Mouse (Mus musculus): Measurements from ENCODE around the gene Acd.

The Acd gene

DNA sequence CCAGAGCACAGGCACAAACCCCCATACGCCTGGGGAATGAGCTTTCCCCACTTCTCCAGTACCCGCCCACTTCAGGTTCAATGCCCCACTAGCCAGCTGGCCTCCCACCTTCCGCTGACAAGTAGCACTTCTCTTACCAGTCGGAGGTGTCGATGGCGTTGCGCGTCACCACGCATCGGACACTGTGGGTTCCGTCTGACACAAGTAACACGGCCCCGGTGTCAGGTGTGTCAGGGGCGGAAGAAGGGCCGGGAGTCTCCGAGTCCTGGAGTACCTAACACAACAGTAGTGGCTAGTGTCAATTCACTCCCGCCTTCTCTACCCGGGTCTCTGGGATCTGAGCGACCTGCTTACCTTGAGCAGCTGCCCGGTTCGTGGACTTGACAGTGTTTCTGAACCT lies 336 bp downstream of the Acd start:
- peak in 1 of 2 experiments; percentile 64 for DNase-seq

DNA sequence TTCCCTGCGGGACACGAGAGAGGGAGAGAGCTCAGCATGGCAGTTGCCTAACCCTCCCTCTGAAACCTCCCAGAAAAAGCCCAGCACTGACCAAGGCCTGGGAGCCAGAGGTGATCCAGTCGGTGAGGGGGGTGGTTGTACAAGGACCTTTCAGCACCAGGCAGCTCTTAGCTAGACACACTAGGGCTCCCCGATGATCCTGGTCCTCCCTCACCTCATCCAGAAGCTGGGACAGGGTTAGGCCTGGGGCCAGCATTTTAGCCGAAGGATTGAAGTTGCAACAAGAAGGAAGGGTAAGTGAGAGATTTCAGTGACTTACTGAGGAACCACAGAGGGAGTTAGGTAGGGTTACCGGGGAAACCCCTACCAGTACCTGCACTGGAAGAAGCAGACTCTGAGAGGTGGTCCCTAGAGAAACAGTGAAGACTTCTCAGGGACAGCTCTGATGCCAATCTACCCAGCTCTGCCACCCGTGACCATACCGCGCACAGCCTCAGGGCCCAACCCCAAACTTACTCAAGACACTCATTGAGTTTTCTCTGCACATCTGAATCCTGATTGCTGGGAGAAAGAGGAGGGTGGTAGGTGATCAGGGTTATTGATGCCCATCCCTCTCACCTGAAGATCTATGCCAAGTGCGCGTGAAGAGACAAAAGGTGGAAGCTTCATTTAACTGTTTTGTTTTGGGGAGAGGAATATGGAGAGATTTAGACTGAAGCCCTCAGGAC lies 1.2 kb downstream of the Acd start:
- no peak for DNase-seq

DNA sequence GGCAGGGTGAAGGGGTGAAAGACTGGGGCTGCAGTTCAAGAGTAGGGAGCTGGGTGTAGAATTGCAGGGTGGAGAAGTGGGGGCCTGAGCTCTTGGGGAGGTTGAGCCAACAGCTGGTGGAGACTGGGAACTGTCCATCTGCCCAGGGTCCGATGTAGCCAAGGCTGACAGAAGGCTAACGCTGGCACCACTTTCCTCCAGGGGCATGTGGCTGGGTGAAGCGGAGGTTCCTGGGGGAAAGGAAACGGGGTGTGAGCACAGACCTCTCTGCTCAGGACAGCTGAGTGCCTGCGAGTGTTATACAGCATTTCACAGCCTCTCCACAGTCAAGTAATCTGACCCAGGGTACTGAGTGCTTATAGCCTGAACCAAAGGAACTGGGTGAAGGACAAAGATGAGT lies 2.2 kb downstream of the Acd start:
- DNase-seq, result no peak

DNA sequence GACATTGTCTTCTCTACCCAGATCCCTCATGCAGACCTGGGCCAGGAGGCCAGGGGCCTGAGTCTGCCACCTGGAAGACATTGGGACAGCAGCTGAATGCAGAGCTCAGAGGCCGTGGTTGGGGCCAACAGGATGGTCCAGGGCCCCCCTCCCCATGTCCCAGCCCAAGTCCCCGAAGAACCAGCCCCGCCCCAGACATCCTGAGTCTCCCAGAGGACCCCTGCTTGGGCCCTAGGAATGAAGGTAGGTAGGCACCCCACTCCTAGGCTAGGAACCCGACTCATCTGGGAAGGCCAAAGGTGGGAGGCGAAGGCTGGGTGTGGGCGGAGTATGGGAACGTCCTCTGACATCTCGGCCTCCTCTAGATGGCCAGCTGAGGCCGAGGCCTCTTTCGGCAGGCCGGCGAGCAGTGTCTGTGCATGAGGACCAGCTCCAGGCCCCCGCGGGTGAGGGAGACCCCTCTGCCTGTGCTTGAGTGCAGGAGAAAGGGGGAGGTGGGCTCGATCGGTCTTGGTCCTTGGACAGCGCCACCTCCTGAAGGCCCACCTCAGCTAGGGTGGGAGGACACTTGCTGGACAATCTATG lies 3.6 kb downstream of the Acd start:
- no peak for DNase-seq

DNA sequence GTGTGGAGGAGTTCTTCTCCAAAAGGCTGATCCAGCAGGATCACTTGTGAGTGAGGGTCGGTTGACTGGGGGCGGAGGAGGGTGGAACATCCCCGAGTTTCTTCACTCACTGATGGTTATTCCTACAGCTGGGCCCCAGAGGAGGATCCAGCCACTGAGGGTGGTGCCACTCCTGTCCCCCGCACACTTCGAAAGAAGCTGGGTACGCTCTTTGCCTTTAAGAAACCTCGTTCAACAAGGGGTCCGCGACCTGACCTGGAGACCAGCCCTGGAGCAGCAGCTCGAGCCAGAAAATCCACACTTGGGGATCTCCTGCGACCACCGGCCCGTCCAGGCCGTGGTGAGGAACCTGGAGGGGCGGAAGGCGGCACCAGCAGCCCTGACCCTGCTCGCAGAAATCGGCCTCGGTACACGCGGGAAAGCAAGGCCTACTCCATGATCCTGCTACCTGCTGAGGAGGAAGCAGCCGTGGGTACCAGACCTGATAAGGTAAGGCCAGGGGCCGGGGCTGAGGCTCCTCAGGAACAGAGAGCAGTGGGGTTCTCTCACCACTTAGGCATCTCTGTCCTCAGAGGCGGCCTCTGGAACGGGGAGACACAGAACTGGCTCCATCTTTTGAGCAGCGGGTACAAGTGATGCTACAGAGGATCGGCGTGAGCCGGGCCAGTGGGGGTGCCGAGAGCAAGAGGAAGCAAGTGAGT lies 5.7 kb downstream of the Acd start:
- no peak for DNase-seq

DNA sequence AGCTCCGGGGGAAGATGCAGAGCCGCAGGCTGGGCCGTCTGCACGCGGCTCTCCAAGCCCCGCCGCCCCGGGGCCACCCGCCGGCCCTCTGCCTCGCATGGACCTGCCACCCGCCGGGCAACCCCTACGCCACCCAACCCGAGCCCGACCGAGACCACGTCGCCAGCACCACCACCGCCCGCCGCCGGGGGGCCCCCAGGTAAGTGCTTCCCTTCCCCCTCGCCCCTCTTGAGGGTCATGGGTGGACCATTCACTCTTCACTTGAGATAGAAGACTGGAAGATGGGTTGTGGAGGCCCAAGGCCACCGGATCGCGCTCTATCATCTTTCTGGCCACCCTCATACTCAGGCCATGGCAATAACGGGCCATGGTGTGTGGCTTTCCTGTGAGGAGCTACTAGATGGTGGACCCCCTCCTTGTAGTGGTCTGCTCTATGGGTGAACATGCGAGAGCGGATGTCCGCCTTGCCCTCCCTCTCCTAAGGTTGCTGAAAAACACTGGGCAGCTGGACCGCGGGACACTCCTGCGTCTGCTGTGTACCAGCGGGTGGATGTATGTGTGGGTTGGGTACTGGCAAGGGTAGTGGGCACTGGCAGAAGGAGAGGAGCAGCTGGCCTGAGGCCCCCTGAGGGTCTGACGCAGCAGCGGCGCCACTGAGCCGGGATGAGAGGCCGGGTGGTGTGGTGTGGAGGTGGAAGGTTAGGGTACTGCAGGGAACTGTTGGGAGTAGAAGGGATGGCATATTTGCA lies 6.7 kb downstream of the Acd start:
- peak; percentile 65 to 71 for DNase-seq

DNA sequence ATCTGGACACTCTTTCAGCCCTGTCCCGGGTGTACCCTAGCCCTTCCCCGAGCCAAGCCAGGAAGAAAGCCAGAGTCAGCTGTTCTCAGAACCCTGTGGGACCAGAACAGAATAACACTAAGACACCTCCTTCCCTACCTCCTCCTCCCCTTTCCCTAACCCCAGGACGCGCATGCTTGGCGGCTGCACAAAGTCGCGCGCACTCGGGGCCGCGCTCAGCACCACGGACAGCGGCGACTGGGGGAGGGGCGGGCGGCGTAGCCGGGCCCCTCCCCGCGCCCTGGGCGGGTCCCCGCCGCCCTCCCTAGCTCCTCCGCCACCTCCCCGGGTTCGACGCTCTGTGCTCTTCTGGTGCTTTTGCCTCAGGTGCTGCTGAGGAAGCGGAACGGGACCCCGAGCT lies 7.3 kb downstream of the Acd start:
- peak; percentile 83 to 90 for DNase-seq

DNA sequence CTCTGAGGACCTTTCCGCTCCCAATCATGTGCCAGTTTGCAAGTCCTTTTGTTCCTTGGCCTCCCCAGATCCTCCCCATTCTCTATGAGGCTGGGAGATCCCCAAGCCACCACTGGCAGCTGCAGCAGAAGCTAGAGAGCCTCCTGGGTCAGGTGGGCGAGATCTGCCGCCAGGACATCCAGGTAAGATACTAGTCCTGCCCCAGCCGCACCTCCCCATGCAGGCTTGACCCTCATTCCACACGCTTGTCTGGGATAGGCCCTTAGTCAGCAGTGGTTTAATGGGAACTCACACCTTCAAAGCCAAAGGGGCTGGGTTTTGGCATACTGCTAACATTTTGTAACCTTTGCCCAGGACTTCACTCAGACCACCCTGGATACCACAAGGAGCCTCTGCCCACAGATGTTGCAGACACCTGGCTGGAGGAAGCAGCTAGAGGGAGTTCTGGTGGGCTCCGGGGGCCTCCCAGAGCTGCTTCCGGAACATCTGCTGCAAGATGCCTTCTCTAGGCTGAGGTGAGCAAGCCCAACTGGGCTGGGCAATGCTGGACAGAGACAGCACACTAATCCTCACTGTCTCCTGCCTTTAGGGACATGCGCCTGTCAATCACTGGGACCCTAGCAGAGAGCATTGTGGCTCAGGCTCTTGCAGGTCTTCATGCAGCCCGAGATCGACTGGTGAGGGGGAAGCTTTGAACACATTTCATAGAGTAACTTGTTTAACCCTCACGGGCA lies 8.3 kb downstream of the Acd start:
- peak in 1 of 2 experiments; percentile 4 for DNase-seq

DNA sequence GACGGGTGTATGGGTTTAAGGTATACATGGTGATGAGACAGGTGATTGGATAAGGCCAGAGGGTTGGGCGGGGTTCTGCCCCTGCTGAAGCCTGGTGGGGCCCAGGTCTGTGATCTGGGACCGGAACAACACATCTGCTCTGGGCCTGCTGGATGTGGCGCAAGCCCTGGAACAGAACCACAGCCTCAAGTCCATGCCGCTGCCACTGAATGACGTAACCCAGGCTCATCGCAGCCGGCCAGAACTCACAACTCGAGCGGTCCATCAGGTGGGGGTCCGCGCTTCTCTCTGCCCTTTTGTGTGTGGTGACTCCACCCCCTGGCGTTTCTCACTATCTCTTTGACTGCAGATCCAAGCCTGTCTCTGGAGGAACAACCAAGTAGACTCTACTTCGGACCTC lies 9.9 kb downstream of the Acd start:
- DNase-seq, result no peak

DNA sequence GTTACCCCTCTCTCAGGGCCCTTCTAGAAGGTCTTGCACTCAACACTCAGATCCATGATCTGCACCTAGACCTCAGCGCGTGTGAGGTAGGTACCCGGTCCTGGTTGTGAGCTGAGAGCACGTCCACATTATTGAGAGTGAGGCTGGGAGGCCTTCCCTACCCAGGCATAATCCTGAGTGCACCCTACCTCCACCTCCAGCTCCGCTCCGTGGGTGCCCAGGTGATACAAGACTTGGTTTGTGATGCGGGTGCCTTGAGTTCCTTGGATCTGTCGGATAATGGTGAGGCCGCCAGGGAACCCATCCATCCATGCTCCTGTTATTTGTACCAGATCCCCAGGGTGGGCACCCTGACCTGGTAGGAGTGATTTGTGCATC lies 10.9 kb downstream of the Acd start:
- DNase-seq, result no peak

DNA sequence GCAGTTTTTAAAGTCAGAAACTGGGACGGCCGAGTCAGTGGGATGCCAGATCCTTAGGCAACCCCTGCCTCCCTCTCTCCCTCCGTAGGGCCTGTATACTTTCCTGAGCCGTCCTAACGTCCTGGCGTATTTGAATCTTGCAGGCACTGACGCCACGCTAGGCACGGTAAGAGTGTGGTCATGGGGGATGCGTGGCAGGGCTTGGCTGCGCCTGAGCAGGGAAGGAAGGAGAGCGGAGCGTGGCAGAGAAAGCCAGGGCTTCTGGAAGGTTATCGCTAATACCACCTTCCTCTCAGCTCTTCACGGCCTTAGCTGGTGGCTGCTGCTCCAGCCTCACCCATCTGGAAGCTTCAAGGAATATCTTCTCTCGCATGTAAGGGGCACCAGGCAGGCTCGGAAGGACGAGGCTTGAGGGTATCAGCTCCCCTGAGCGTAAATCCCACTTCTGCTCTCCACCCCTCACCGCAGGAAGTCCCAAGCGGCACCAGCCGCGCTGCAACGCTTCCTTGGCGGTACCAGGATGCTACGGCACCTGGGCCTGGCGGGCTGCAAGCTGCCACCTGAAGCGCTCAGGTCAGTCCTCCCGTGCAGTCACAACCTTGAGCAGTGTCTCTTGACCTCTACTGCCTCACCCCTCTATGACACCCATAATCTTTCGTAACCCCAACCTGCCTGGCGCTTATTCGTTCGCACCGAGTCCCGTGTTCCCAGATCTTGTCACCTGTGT lies 11.5 kb downstream of the Acd start:
- no peak for DNase-seq

DNA sequence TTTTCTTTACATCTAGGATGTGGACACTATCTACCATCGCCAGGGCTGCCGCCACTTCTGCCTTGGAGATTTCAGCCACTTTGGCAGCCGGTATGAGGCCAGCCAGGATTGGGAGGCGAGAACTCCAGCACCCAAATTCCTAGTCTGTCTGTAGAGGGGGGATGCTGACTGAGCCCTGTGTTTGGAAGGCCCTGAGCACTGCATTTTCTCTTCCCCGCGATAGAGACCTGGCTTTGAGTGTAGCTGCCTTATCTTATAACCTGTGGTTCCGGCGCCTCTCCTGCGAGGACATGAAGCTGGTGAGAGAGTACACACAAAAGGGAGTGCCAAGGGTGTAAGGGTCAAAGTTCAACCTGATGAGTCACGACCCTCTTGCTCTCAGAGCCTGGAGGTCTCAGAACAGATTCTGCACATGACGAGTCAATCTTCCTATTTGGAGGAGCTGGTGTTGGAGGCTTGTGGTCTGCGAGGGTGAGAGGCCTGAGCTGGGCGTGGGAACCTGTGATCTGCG lies 12.6 kb downstream of the Acd start:
- no peak for DNase-seq

DNA sequence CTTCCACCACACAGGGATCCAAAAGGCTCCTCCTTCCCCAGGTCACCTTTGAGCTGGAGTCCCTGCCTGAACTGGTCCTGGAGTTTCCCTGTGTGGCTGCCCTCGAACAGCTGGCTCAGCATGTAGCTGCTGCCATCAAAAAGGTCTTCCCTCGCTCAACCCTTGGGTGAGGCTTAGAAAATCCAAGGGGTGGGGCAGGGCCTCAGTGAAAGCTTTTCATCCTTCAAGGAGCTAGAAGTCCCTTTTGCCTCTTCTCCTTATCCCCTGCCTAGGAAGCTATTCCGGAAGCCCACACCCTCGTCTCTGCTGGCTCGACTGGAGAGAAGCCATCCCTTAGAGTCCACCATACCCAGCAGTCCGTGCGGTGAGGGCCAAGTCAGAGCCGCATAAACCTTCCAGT lies 13.4 kb downstream of the Acd start:
- DNase-seq, result no peak

DNA sequence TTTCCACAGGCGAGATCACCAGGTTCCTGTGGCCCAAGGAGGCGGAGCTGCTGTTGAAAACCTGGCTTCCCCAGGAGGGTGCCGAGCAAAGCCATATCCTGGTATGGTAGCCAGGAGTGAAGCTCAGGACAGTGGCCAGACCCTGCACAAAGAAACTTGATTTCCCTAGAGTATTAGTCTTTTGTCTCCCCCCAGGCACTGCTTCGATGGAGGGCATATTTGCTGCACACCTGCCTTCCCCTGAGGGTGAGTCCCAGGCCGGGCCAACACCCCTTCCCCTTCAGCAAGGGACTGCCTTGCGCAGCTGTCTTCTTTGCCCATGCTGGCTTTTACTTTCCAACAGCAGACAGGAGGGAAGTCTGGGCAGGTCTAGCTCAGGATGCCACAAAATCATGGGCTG lies 14.4 kb downstream of the Acd start:
- DNase-seq, result no peak

DNA sequence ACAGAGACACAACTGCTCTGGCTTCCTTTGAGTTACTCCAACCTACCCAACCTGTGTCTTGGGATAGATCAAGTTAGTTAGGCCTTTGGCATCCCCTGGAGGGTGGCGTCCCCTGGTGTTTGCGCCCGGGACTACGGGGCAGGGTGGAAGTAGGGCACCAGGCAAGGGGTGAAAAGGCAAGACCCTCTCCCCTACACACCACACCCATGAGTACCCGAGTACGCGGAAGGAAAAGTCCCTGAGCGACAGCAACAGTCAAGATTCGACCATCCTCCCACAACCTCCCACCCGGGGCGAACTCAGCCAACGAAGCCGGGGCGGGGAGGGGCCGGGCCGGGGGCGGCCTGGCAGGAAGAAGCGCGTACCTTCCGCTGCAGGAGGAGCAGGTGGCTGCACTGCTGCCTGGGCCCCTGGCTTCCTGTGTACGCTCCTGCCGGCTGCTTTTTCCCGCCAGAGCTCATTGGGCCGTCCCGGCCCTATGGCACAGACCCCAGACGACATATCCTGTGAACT lies 15.1 kb downstream of the Acd start, which contains the start of gene Carmil2:
TSS of gene Carmil2 (plus strand) at position 479 of the 513 bp plus-strand sequence.
- peak; percentile 49 to 54 for DNase-seq

DNA sequence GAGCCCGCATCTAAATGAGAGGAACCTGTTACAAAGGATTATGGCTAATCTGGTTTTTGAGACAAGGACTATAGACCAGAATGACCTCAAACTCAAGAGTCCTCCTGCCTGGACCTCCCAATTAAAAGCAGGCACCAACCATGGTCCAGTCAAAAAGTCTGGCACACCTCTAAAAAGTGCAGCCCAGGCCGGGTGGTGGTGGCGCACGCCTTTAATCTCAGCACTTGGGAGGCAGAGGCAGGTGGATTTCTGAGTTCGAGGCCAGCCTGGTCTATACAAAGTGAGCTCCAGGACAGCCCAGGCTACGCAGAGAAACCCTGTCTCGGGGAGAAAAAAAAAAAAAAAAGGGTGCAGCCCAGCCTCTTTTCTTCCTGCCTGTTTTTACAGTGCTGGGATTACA lies 15.6 kb downstream of the Acd start:
- no peak for DNase-seq

DNA sequence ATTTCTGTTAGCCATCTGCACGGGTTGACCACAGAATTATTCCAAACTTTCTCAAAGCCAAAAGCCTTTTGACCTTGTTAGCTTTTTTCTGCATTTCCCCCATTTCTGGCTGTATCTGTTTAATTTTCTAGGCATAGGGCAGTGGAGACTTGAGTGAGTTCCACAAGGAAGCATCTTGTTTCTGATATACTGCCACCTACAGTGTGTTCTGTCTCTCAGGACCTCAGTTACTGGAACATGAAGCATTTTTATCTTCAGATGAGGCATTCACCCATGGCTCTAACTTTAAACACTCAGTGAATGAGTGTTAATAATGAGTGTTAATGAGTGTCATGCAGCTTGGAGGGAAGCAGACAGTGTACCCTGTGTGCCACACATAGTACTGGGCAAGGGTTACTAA lies 23.0 kb downstream of the Acd start:
- DNase-seq, result no peak

DNA sequence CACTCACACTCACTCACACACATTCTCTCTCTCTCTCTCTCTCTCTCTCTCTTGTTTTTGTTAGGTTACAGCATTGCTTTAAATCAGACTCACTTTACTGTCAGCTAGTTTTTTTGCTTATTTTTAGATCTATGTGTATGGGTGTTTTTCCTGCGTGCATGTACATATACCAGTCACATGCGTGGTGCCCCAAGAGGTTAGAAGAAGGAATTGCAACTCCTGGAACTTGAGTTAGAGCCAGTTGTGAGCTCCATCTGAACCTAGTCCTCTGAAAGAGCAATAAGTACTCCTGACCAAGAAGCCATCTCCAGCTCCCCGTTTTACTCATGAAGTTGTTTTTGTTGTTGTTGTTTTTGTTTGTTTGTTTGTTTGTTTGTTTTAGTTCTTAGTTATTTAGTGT lies 39.7 kb downstream of the Acd start:
- DNase-seq, result no peak

DNA sequence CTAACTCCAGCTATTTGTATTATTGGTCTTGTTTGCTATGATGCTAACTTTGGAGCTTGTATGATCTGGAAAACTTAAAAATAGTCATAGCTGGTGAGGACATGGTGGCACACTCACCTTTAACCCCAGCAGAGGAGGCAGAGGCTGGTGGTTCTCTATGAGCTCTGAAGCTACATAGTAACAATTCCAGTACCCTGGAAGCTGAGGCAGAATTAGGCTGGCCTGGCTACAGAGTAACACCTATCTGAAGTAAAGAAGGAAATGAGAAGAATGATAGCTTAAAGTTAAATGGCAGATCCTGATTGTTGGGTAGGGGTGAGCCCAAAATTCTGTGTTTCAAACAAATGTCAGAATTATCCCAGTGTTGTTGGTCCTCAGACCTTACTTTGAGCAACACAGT lies 43.3 kb downstream of the Acd start:
- DNase-seq, result no peak

DNA sequence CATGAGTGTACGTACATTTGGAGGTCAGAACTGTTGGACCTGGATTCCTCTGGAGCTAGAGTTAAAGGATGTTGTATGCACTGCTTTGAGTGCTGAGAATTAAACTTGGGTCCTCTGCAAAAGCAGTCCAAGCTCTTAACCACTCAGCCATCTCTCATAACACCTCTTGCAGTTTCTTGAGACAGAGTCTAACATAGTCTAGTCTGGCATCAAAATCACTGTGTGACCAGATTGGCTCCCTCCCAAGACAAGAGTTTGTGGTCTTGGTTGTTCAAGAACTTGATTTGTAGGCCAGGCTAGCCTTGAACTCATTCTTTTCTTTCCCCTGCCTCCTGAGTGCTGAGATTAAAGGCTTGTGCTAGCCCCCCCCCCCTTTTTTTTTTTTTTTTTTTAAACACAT lies 52.0 kb downstream of the Acd start:
- no peak for DNase-seq
